In genomic region chr1:21266766-21267165, GRCm38 (mm10) we compare ENCODE assay signal across 22 mouse cellular contexts. TPM values are rescaled to one million over a fixed set of nuclear protein-coding genes. Genes with fewer than 3 reads are reported as not detected.
DNase-seq lines count a peak whose midpoint lies in the region; ATAC-seq and TF ChIP-seq lines count a peak whose summit lies in the region.
"Had no signal": no experiment of that assay in that cellular context is flagged by ENCODE, and none has a peak within 500 bp of the region (broad histone marks: within the 10 kb centered on the region; RNA-seq: fewer than 3 reads in every experiment).

No protein-coding gene starts in this region.

- no peak for ATAC-seq in Patski
- ATAC-seq: activated CD4-positive, CD25-positive, alpha-beta regulatory T cell, adult 4 months; forebrain, embryonic 13.5 days; forebrain, postnatal 0 days; hindbrain, postnatal 0 days; intestine, embryonic 16.5 days had no signal

- peak; percentile 7 for DNase-seq in heart, adult 11 months
- no peak for DNase-seq in heart, postnatal 10 days
- DNase-seq in layer of hippocampus, adult 2 months (ENCODE audit: low spot score in 2 of 2), result no peak
- DNase-seq in layer of hippocampus, postnatal 10 days (ENCODE audit: low spot score in 2 of 2), result no peak
- DNase-seq in Patski (ENCODE audit: low read depth, low spot score), result no peak
- no peak for DNase-seq in spleen, postnatal 36 days (ENCODE audit: low spot score in 2 of 2)
- DNase-seq in cerebellum, adult 11 months, result no peak
- no peak for DNase-seq in frontal cortex, postnatal 10 days (ENCODE audit: low spot score in 2 of 2)
- DNase-seq: adrenal gland, postnatal 14 days; cerebellum, adult 18-20 months; cerebellum, postnatal 10 days; forebrain, postnatal 0 days; gastrocnemius, adult 2 months; gastrocnemius, postnatal 25 days; heart, postnatal 4 days had no signal

- CTCF ChIA-PET in Patski (lab: Charles Lee), result interaction anchor here (1.5 kb wide), 1 partner anchor 48 kb away, joined by 4 read pairs; the partner anchor contains the start of gene Tmem14a

- no peaks in the 10 kb centered on the region for H3K27me3 ChIP-seq in Patski
- H3K27me3 ChIP-seq: forebrain, embryonic 13.5 days; heart, embryonic 13.5 days; hindbrain, embryonic 12.5 days had no signal

- intact Hi-C loops in heart, postnatal 10 days (cut with DNase I), result loop anchor here (5.0 kb wide), 1 partner anchor 76 kb away; no protein-coding TSS in a partner anchor

- in situ Hi-C loops in Patski (cut with MboI; ENCODE audit: low pct_unique_long_range_greater_than_20kb), result loop anchor here (10.0 kb wide), 1 partner anchor 332 kb away; no protein-coding TSS in a partner anchor

- POLR2A ChIA-PET in Patski (lab: Charles Lee), result no interaction called here

- no peak overlapping the region for H3K27ac ChIP-seq in layer of hippocampus, adult 2 months
- H3K27ac ChIP-seq: embryonic facial prominence, embryonic 10.5 days; forebrain, embryonic 13.5 days; gastrocnemius, adult 2 months; heart, embryonic 13.5 days; hindbrain, embryonic 12.5 days; hindbrain, postnatal 0 days had no signal

- peak; percentile 38 for TF ChIP-seq CTCF in layer of hippocampus, adult 2 months (conservative IDR thresholded peaks at IDR 0.05)
- TF ChIP-seq CTCF in Patski (IDR thresholded peaks at IDR 0.05), result peak; percentile 51

- H3K4me3 ChIP-seq in layer of hippocampus, adult 2 months, result no peak overlapping the region
- H3K4me3 ChIP-seq: embryonic facial prominence, embryonic 10.5 days; forebrain, embryonic 13.5 days; gastrocnemius, adult 2 months; heart, embryonic 13.5 days; hindbrain, embryonic 12.5 days had no signal

RNA-seq across cellular contexts. Expression of gene Gsta3, which starts 26.4 kb away (rescaled TPM):
- 1 to 10 TPM; 1.5 to 1.7 TPM for total RNA-seq in heart, postnatal 10 days (2021)
- 1 to 10 TPM; 1.1 to 1.4 TPM for total RNA-seq in layer of hippocampus, adult 2 months (2021)
- 1 to 10 TPM in 1 of 2 experiments, under 1 TPM in 1; 0.78 to 1.1 TPM for total RNA-seq in layer of hippocampus, postnatal 10 days (2021)
- 3.4 TPM for polyA plus RNA-seq in Patski (2021)
- total RNA-seq: forebrain, postnatal 0 days had no signal

RNA-seq across cellular contexts. Expression of gene Tmem14a, which starts 48.4 kb away (rescaled TPM):
- 1 to 10 TPM; 3.1 to 4.6 TPM for total RNA-seq in heart, postnatal 10 days (2021)
- 10 to 100 TPM; 21.9 to 28.9 TPM for total RNA-seq in layer of hippocampus, adult 2 months (2021)
- total RNA-seq in layer of hippocampus, postnatal 10 days (2021), result 10 to 100 TPM; 19.0 to 20.2 TPM
- 8.5 TPM for polyA plus RNA-seq in Patski (2021)
